Mouse (Mus musculus) heart, postnatal 0 days (tissue): ENCODE data around the gene St6galnac1. TPM values are rescaled to one million over a fixed set of nuclear protein-coding genes. Genes with fewer than 3 reads are reported as not detected.

Experiments
- ATAC-seq: fragments of 200-750 bp; cut with Nextera tagmentation; 2 replicates; pipeline ENCODE4 v1.8.0; 2017; ENCODE audit warnings: low read depth, moderate number of reproducible peaks, moderate library complexity; ENCODE audit not compliant: insufficient read depth
- DNase-seq: peaks from one replicate; pipeline ENCODE4 v3.0.0-alpha.2; 2016; ENCODE audit warnings: low spot score
- H3K27ac ChIP-seq: fragments of 300-500 bp; sonication (generic); 2 replicates; pipeline ENCODE4 v1.5.1; 2014; ENCODE audit warnings: low read depth, mild to moderate bottlenecking
- H3K27me3 ChIP-seq: fragments of 300-500 bp; sonication (generic); 2 replicates; pipeline ENCODE4 v1.6.1; 2014; ENCODE audit warnings: low read length, mixed read lengths; ENCODE audit not compliant: control insufficient read depth, insufficient read depth
- H3K36me3 ChIP-seq: fragments of 300-500 bp; sonication (generic); replicated peaks from 2 replicates; pipeline ENCODE4 v1.6.1; 2014; ENCODE audit warnings: low read length, mixed read lengths; ENCODE audit not compliant: control insufficient read depth, insufficient read depth
- H3K4me1 ChIP-seq: fragments of 300-500 bp; sonication (generic); 2 replicates; pipeline ENCODE4 v1.6.1; 2014; ENCODE audit warnings: antibody characterized with exemption; ENCODE audit not compliant: control insufficient read depth, insufficient read depth
- H3K4me2 ChIP-seq: fragments of 300-500 bp; sonication (generic); 2 replicates; pipeline ENCODE4 v1.6.1; 2014; ENCODE audit warnings: low read depth, mild to moderate bottlenecking, low read length, moderate library complexity
- H3K4me3 ChIP-seq: fragments of 300-500 bp; sonication (generic); 2 replicates; pipeline ENCODE4 v1.5.1; 2014; ENCODE audit warnings: low read depth, low read length
- H3K9ac ChIP-seq: fragments of 300-500 bp; sonication (generic); replicated peaks from 2 replicates; pipeline ENCODE4 v1.6.1; 2014; ENCODE audit warnings: low read depth, low read length, mixed read lengths
- H3K9me3 ChIP-seq: fragments of 300-500 bp; sonication (generic); replicated peaks from 2 replicates; pipeline ENCODE4 v1.6.1; 2016; ENCODE audit warnings: low read length; ENCODE audit not compliant: control insufficient read depth
- CTCF ChIP-seq: IDR thresholded peaks from 2 replicates; pipeline ENCODE4 v1.5.1; 2016; ENCODE audit warnings: antibody characterized with exemption, control low read depth, low read depth
- EP300 ChIP-seq: IDR thresholded peaks from 2 replicates; pipeline ENCODE4 v1.6.1; 2016; ENCODE audit warnings: antibody characterized with exemption, low read depth
- WGBS: fragments of 180-500 bp; shearing (Covaris S2); extraction: QIAGEN DNeasy Blood & Tissue Kit; methylation state at CpG from one replicate; pipeline ENCODE4 v1.1.7; 2014; 5-methylcytosine and 5-hydroxymethylcytosine counted together
- polyA plus RNA-seq: library from polyadenylated mRNA; unstranded; fragments of >200 nt; fragmentation: Nextera tagmentation; extraction: Ambion mirVana; gene quantifications from 2 replicates; pipeline ENCODE4 v1.2.1, GENCODE M21; 2015
- total RNA-seq: library from RNA; depleted of rRNA; stranded (reverse); fragments of >200 nt; gene quantifications from 2 replicates; pipeline ENCODE4 v1.2.3, GENCODE M21; 2014; ENCODE audit warnings: low replicate concordance

Gene St6galnac1
- total and polyA plus RNA-seq, 2 experiments from 2014 or later: not detected

DNA sequence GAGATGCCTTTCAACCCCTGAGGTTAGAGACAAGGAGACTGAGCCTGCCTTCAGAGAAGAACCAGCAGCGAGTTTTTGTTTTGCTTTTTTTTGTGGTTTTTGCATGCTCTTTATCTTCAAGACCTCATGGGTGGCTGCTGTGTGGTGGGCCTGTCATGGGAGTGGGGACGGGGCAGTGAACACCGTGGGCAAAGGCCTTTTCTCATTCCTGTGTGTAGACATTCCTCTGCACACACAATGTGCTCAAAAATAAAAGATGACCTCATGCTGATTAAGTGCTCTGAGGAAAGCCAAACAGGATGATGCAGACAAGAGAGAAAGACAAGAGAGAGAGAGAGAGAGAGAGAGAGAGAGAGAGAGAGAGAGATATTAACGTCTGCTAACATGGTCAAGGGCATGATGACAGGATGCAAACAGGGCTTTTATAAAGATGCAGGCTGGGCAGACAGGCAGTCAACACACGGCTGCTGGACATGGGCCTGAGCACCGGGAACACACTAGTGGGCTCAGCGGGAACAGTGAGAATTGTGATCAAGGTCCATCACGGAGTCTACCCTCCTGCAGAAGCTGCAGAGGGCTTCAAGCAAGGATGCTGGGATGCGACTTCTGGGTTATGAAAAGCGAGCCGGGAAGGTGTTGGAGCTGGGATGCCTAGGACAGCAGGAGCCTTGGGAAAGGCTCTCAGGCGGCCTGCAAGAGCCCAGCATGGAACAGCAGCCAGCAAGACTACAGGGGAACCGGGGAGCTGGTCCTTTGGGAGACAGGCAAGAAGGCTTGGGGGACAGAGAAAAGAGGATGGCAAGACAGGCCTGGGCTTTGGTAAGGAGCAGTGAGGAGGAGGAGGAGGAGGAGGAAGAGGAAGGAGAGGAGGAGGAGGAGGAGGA, 46.0 kb upstream of the St6galnac1 start:
- peaks cover 40% of the 10 kb centered on the region for H3K4me1 ChIP-seq
- H3K27ac ChIP-seq: peak overlapping the region; percentile 81
- H3K4me3 ChIP-seq: no peak overlapping the region
- 0 out of 2 replicates have a peak overlapping the region, but pooled peaks have one; percentile 5 for H3K9ac ChIP-seq
- no peaks in the 10 kb centered on the region for H3K27me3 ChIP-seq
- 16% methylated on average over 13 of the region's 13 CpGs for WGBS
- H3K36me3 ChIP-seq: no peaks in the 10 kb centered on the region
- peak overlapping the region; percentile 29; the same call in 1 of the 2 replicates for H3K4me2 ChIP-seq
- TF ChIP-seq CTCF (no peak), EP300 (peak; percentile 41; the same call in 1 of the 2 replicates)
- peak; percentile 80 for ATAC-seq
- DNase-seq: peak; percentile 90
- no peaks in the 10 kb centered on the region for H3K9me3 ChIP-seq

DNA sequence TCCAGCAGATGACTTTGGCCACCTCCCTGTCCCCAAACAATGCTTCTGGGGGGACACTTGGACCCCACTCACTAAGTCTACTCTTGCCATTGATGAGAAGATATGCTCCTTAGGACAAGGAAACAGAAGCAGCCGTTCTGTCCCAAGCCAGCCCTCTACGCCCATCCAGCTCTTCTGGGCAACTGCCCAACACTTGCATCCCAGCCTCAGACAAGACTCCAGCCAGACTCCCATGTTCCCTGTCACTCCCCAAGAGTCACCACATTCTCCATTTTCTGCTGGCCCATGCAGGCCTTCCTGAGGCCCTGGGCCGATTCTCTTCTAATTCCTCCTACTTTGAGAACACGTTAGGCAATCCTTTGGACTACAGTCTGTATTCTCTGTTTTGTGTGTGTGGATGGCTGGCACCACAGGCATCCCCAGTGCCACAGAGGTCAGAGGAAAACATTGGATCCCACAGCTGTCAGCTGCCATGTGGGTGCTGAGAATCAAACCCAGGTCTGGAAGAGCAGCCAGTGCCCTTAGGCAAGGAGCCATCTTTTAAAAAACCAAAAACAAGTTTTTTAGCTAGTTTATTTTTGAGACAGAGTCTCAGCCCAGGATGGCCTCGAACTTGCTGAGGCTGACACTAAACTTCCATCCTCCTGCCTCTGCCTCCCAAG, 44.8 kb upstream of the St6galnac1 start:
- no peak overlapping the region for H3K9ac ChIP-seq
- no peak for TF ChIP-seq EP300
- no peak for TF ChIP-seq CTCF
- H3K27ac ChIP-seq: peak overlapping the region; percentile 81
- H3K4me3 ChIP-seq: no peak overlapping the region
- H3K36me3 ChIP-seq: no peaks in the 10 kb centered on the region
- no peak overlapping the region for H3K4me2 ChIP-seq
- H3K4me1 ChIP-seq: peaks cover 41% of the 10 kb centered on the region
- no peak for ATAC-seq
- no peak for DNase-seq
- WGBS: 59% methylated on average over 5 of the region's 5 CpGs
- no peaks in the 10 kb centered on the region for H3K27me3 ChIP-seq
- H3K9me3 ChIP-seq: no peaks in the 10 kb centered on the region

DNA sequence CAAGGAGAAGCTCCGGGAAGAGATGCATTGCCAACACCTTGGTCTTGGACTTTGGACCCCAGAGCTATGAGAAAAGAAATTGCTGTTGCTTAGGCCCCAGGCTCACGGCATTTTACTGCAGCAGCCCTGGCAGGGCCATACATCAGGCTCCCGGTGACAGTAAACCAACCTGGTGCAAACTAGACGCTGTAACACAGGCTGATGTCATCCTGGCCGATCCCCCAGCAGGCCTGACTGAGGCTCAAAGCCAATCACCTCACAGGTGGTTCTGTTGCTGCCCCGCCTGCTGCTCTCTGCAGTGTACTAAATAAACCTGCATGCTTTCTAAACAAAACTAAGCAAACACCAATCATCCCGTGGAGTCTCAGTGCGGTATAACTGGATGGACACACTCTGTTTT, 43.4 kb upstream of the St6galnac1 start:
- Histone ChIP-seq H3K27ac (0 out of 2 replicates have a peak overlapping the region, but pooled peaks have one; percentile 81), H3K27me3 (no peaks in the 10 kb centered on the region), H3K4me2 (no peak overlapping the region), H3K36me3 (no peaks in the 10 kb centered on the region), H3K4me3 (no peak overlapping the region), H3K9ac (no peak overlapping the region), H3K9me3 (no peaks in the 10 kb centered on the region), H3K4me1 (peaks cover 54% of the 10 kb centered on the region)
- no peak for DNase-seq
- no peak for TF ChIP-seq CTCF
- no peak for TF ChIP-seq EP300
- 49% methylated on average over 8 of the region's 8 CpGs for WGBS
- ATAC-seq: no peak

DNA sequence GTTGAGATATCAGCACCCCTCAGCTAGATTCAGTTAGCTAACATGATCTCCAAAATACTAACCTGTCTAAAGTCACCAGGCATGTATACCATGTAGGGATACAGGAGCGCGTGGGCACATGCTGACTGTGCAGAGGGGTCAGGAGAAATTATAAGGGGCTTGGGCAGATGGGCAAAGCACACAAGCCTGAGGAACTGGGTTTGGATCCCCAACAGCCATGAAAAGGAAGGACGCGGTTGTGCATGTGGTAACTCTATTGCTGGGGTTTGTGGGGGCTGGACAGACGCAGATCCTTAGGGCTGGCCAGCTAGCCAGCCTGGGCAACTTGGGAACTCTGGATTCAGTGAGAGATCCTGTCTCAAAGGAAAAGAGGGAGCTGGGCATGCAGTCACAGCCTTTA, 42.3 kb upstream of the St6galnac1 start:
- WGBS: 90% methylated on average over 5 of the region's 5 CpGs

DNA sequence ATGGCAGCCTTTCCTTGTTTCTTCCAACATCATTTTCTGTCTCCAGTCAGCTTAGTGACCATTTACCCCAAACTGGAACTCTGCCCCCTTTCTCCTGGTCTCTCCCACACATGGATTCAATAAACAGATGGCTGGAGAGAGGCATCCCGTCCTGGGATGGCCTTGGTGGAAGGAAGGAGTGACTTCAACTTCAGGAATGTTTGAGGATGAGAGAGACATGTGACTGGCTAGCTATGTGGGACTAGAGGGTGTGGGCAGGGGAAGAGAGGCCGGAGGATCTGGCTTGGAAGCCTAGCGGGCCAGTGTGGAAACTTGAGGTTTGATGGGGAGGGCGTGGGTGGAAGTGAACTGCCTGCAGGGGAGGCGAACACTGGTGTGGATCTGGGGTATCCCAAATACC, 41.5 kb upstream of the St6galnac1 start:
- DNase-seq (peak; percentile 63), ATAC-seq (peak; percentile 21; the same call in 1 of the 2 replicates)
- Histone ChIP-seq H3K4me1 (peaks cover 57% of the 10 kb centered on the region), H3K27ac (peak overlapping the region; percentile 49; the same call in 1 of the 2 replicates), H3K27me3 (no peaks in the 10 kb centered on the region), H3K4me3 (no peak overlapping the region), H3K9me3 (no peaks in the 10 kb centered on the region), H3K4me2 (no peak overlapping the region), H3K36me3 (no peaks in the 10 kb centered on the region), H3K9ac (no peak overlapping the region)
- WGBS: 51% methylated on average over 5 of the region's 5 CpGs
- TF ChIP-seq EP300: no peak
- no peak for TF ChIP-seq CTCF

More for the DNA sequence above, 42.3 kb upstream of the St6galnac1 start:
- Histone ChIP-seq H3K36me3 (no peaks in the 10 kb centered on the region), H3K9me3 (no peaks in the 10 kb centered on the region), H3K4me1 (peaks cover 63% of the 10 kb centered on the region), H3K27me3 (no peaks in the 10 kb centered on the region), H3K4me2 (no peak overlapping the region), H3K9ac (no peak overlapping the region), H3K27ac (peak overlapping the region; percentile 49; the same call in 1 of the 2 replicates), H3K4me3 (no peak overlapping the region)
- DNase-seq (no peak), ATAC-seq (no peak)
- TF ChIP-seq CTCF (no peak), EP300 (no peak)
